Mouse (Mus musculus) lung, postnatal 0 days (tissue): ENCODE results near the gene Mcrip2. TPM values are rescaled to one million over a fixed set of nuclear protein-coding genes. Genes with fewer than 3 reads are reported as not detected.
A peak's percentile ranks its signal among the peaks of the same experiment; 100 is the strongest.

Experiments
- ATAC-seq: fragments of 200-750 bp; cut with Nextera tagmentation; 2 replicates; pipeline ENCODE4 v1.8.0; 2017; ENCODE audit warnings: moderate library complexity
- DNase-seq: peaks from one replicate; pipeline ENCODE4 v3.0.0-alpha.2; 2016; ENCODE audit warnings: low spot score
- H3K27ac ChIP-seq: fragments of 300-500 bp; sonication (generic); 2 replicates; pipeline ENCODE4 v1.5.1; 2014; ENCODE audit warnings: antibody characterized with exemption, mild to moderate bottlenecking, low read length, mixed read lengths
- H3K27me3 ChIP-seq: fragments of 300-500 bp; sonication (generic); replicated peaks from 2 replicates; pipeline ENCODE4 v1.6.1; 2014; ENCODE audit warnings: low read length, mixed read lengths; ENCODE audit not compliant: insufficient read depth
- H3K36me3 ChIP-seq: fragments of 300-500 bp; sonication (generic); 2 replicates; pipeline ENCODE4 v1.6.1; 2014; ENCODE audit warnings: low read length, mixed read lengths; ENCODE audit not compliant: insufficient read depth
- H3K4me1 ChIP-seq: fragments of 300-500 bp; sonication (generic); 2 replicates; pipeline ENCODE4 v1.6.1; 2014; ENCODE audit warnings: antibody characterized with exemption, low read depth, low read length, mixed read lengths; ENCODE audit not compliant: insufficient read depth
- H3K4me2 ChIP-seq: fragments of 300-500 bp; sonication (generic); replicated peaks from 2 replicates; pipeline ENCODE4 v1.6.1; 2014; ENCODE audit warnings: low read depth, mild to moderate bottlenecking, low read length, moderate library complexity, mixed read lengths
- H3K4me3 ChIP-seq: fragments of 300-500 bp; sonication (generic); 2 replicates; pipeline ENCODE4 v1.5.1; 2014; ENCODE audit warnings: low read depth, low read length
- H3K9ac ChIP-seq: fragments of 300-500 bp; sonication (generic); replicated peaks from 2 replicates; pipeline ENCODE4 v1.6.1; 2014; ENCODE audit warnings: low read depth, mild to moderate bottlenecking
- H3K9me3 ChIP-seq: fragments of 300-500 bp; sonication (generic); 2 replicates; pipeline ENCODE4 v1.6.1; 2016; ENCODE audit warnings: low read length, mixed read lengths
- CTCF ChIP-seq: IDR thresholded peaks from 2 replicates; pipeline ENCODE4 v1.5.1; 2016; ENCODE audit warnings: antibody characterized with exemption, mild to moderate bottlenecking
- EP300 ChIP-seq: IDR thresholded peaks from 2 replicates; pipeline ENCODE4 v1.6.1; 2016; ENCODE audit warnings: antibody characterized with exemption, mild to moderate bottlenecking, control low read depth
- WGBS: fragments of 180-500 bp; shearing (Covaris S2); extraction: QIAGEN DNeasy Blood & Tissue Kit; methylation state at CpG from one replicate; pipeline ENCODE4 v1.1.7; 2014; 5-methylcytosine and 5-hydroxymethylcytosine counted together
- polyA plus RNA-seq: library from polyadenylated mRNA; unstranded; fragments of >200 nt; fragmentation: Nextera tagmentation; extraction: Ambion mirVana; gene quantifications from 2 replicates; pipeline ENCODE4 v1.2.1, GENCODE M21; 2015

Gene Mcrip2
- polyA plus RNA-seq, 1 experiment from 2014 or later, result 19.5 TPM

GRCm38 (mm10) chr17:25869954-25870353 lies 1.4 kb upstream of the Mcrip2 start:
- no peaks in the 10 kb centered on the region for H3K9me3 ChIP-seq
- no peaks in the 10 kb centered on the region; the same call in 1 of the 2 replicates for H3K4me1 ChIP-seq
- no peak for DNase-seq
- WGBS, result 81% methylated on average over 2 of the region's 2 CpGs
- no peak overlapping the region for H3K4me2 ChIP-seq
- H3K36me3 ChIP-seq, result no peaks in the 10 kb centered on the region
- H3K4me3 ChIP-seq, result no peak overlapping the region
- H3K9ac ChIP-seq, result no peak overlapping the region
- no peaks in the 10 kb centered on the region for H3K27me3 ChIP-seq
- ATAC-seq, result no peak
- TF ChIP-seq CTCF (no peak), EP300 (no peak)
- no peak overlapping the region for H3K27ac ChIP-seq

- H3K36me3 ChIP-seq, result no peaks in the 10 kb centered on the region
- no peak overlapping the region for H3K9ac ChIP-seq
- no peak overlapping the region for H3K4me2 ChIP-seq
- no peak for DNase-seq
- no peak overlapping the region for H3K4me3 ChIP-seq
- H3K27me3 ChIP-seq, result no peaks in the 10 kb centered on the region
- H3K27ac ChIP-seq, result no peak overlapping the region
- no peak for ATAC-seq
- 77% methylated on average over 3 of the region's 8 CpGs for WGBS
- TF ChIP-seq EP300 (no peak), CTCF (no peak)
- H3K4me1 ChIP-seq, result no peaks in the 10 kb centered on the region; the same call in 1 of the 2 replicates
- H3K9me3 ChIP-seq, result no peaks in the 10 kb centered on the region
These were observed 934 bp upstream of the Mcrip2 start for GRCm38 (mm10) chr17:25869498-25869897.

GRCm38 (mm10) chr17:25867836-25868600 lies 546 bp downstream of the Mcrip2 start:
- Histone ChIP-seq H3K36me3 (no peaks in the 10 kb centered on the region), H3K27ac (peak overlapping the region; percentile 77), H3K9me3 (no peaks in the 10 kb centered on the region), H3K4me3 (peak overlapping the region; percentile 77), H3K4me2 (peak overlapping the region; percentile 98), H3K27me3 (no peaks in the 10 kb centered on the region), H3K4me1 (no peaks in the 10 kb centered on the region), H3K9ac (peak overlapping the region; percentile 62)
- TF ChIP-seq EP300 (no peak), CTCF (no peak)
- WGBS, result under 1% methylated on average over 41 of the region's 42 CpGs
- DNase-seq, result peak; percentile 61
- ATAC-seq, result peak; percentile 74

DNA sequence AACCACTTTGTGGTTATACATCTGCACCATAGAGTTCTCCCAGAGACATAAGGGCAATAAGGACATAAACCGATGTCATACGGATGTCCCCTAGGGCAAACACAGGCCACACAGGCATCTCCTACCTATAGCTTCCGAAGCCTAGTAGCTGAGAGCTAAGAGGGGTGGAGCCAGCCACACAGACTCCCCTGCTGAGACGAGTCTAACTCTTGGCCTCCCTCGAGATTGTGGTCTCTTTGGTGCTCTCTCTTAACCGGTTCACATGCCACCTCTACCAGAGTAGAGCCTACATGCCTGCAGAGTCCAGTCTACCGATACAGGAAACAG lies 1.1 kb downstream of the Mcrip2 start:
- Histone ChIP-seq H3K9ac (0 out of 2 replicates have a peak overlapping the region, but pooled peaks have one; percentile 19), H3K36me3 (no peaks in the 10 kb centered on the region), H3K27me3 (no peaks in the 10 kb centered on the region), H3K27ac (no peak overlapping the region), H3K4me3 (no peak overlapping the region), H3K4me1 (no peaks in the 10 kb centered on the region), H3K9me3 (no peaks in the 10 kb centered on the region), H3K4me2 (peak overlapping the region; percentile 98)
- WGBS, result 9% methylated on average over 7 of the region's 7 CpGs
- DNase-seq (peak; percentile 35), ATAC-seq (peak; percentile 1; the same call in 1 of the 2 replicates)
- TF ChIP-seq CTCF (no peak), EP300 (no peak)

GRCm38 (mm10) chr17:25866172-25866571 lies 2.4 kb downstream of the Mcrip2 start:
- Histone ChIP-seq H3K4me2 (no peak overlapping the region), H3K36me3 (no peaks in the 10 kb centered on the region), H3K4me3 (no peak overlapping the region), H3K27ac (no peak overlapping the region), H3K27me3 (no peaks in the 10 kb centered on the region), H3K4me1 (no peaks in the 10 kb centered on the region; the same call in 1 of the 2 replicates), H3K9me3 (no peaks in the 10 kb centered on the region), H3K9ac (no peak overlapping the region)
- ATAC-seq, result no peak
- TF ChIP-seq CTCF (no peak), EP300 (no peak)
- no peak for DNase-seq
- WGBS, result 84% methylated on average over 3 of the region's 3 CpGs

- Histone ChIP-seq H3K4me1 (peaks cover 4% of the 10 kb centered on the region; the same call in 1 of the 2 replicates), H3K27ac (no peak overlapping the region), H3K36me3 (no peaks in the 10 kb centered on the region), H3K4me3 (no peak overlapping the region), H3K9ac (no peak overlapping the region), H3K27me3 (no peaks in the 10 kb centered on the region), H3K9me3 (no peaks in the 10 kb centered on the region), H3K4me2 (no peak overlapping the region)
- TF ChIP-seq CTCF (no peak), EP300 (no peak)
- ATAC-seq, result no peak
- DNase-seq, result no peak
- 84% methylated on average over 11 of the region's 11 CpGs for WGBS
These were observed 3.3 kb downstream of the Mcrip2 start for GRCm38 (mm10) chr17:25865288-25865687.
